Mouse (Mus musculus): ENCODE measurements at regions not wholly inside any gene's neighbourhood (a gene's known extent, or its start where the extent isn't known, plus 50 kb on each side); places are given as distances from the start of the nearest gene placed in this dataset.

DNA sequence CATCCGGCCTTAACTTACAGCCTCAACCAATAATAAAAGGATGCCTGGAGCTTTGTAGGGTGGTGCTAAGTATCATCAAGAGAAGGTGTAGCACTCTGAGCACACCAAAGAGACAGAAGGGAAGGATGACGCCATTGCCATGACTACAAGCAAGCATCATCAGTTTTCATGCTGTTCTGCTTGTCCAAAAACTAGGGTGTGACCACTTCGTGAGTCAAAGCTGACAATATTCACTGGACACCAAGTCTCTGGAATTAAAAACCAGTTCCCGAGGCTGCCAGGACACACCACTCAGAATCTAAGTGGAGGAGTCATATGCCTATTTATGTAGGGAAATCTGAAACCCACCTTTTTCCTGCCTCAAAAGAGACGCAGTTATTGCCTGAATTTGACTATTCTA lies 136.4 kb upstream of the Zfp648 start:
- TF ChIP-seq CTCF (IDR thresholded peaks at IDR 0.05; ENCODE audit: low read depth) (no peak), EP300 (IDR thresholded peaks at IDR 0.05; ENCODE audit: low read depth) (no peak)

Data from heart, postnatal 0 days (tissue).